Mouse (Mus musculus) myocyte (in vitro differentiated cells): ENCODE measurements around the gene Nudt5.

Experiments
- CEBPB ChIP-seq: IDR thresholded peaks from 2 replicates; pipeline ENCODE4 v1.6.1; 2011; ENCODE audit warnings: mild to moderate bottlenecking, moderate library complexity; ENCODE audit not compliant: poor library complexity, insufficient read depth, severe bottlenecking
- MAX ChIP-seq: IDR thresholded peaks from one replicate; pipeline ENCODE4 v1.6.1; 2011; ENCODE audit warnings: low read depth, mild to moderate bottlenecking, control low read depth
- MYOG ChIP-seq, 3 experiments: IDR thresholded peaks; one replicate each; pipeline ENCODE4 v1.6.1; 2011; ENCODE audit warnings: control low read depth in 2 of 3, low read depth in 2 of 3, mild to moderate bottlenecking in 2 of 3; ENCODE audit not compliant: insufficient read length in 2 of 3, control insufficient read depth in 1 of 3, insufficient read depth in 1 of 3
- POLR2A ChIP-seq: IDR thresholded peaks from one replicate; pipeline ENCODE4 v1.6.1; 2011; ENCODE audit warnings: low read depth, mild to moderate bottlenecking, control low read depth, moderate library complexity; ENCODE audit not compliant: insufficient read length
- POLR2AphosphoS2 ChIP-seq: IDR thresholded peaks from one replicate; pipeline ENCODE4 v1.6.1; 2011; ENCODE audit warnings: low read depth, control low read depth; ENCODE audit not compliant: insufficient read length
- TCF12 ChIP-seq: IDR thresholded peaks from one replicate; pipeline ENCODE4 v1.6.1; 2011; ENCODE audit warnings: mild to moderate bottlenecking, control low read depth; ENCODE audit not compliant: poor library complexity, insufficient read depth, severe bottlenecking
- TCF3 ChIP-seq: IDR thresholded peaks from one replicate; pipeline ENCODE4 v1.6.1; 2011; ENCODE audit warnings: low read depth, control low read depth; ENCODE audit not compliant: insufficient read length
- USF1 ChIP-seq: IDR thresholded peaks from one replicate; pipeline ENCODE4 v1.6.1; 2011; ENCODE audit warnings: low read depth, mild to moderate bottlenecking, control low read depth, moderate library complexity

DNA sequence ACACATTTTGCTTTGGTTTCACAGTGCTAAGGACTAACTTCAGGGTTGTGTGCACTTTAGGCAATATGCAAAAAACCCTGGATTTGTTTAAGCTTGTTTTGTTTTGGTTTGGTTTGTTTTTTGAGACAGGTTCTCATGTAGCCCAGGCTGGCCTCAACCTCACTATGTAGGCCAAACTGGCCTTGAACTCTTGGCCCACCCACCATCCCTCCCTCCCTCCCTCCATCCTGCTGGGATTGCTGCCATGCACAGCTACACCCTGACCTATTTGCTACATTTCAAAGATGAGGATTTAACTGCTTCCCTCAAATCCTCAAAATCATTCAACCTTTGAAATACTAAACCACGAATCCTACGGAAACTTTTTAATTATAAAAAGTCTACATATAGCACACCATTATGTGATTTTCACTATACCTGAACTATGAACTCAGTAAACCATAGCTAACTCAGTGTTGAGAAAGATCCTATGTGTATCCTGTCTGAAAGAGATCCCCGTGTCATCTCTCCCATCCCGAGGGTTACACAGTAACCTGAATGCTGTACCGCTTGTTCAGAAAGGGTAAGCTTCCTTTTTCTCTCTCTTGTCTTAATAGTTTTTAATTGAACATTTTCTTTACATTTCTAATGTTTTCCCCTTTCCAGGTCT is 19.4 kb upstream of the Nudt5 start:
- no peak for TF ChIP-seq POLR2A
- no peak for TF ChIP-seq TCF12
- TF ChIP-seq POLR2AphosphoS2 = no peak
- no peak for TF ChIP-seq USF1
- TF ChIP-seq MAX = no peak
- TF ChIP-seq TCF3 = no peak
- no peak for TF ChIP-seq CEBPB
- no peak for TF ChIP-seq MYOG (IDR thresholded peaks at IDR 0.05; ENCODE audit: control insufficient read depth in 1 of 3, insufficient read depth in 1 of 3, insufficient read length in 2 of 3, low read depth in 2 of 3)
